Mouse (Mus musculus) C2C12 (cell line): ENCODE measurements at regions not wholly inside any gene's neighbourhood (a gene's known extent, or its start where the extent isn't known, plus 50 kb on each side); places are given as distances from the start of the nearest gene placed in this dataset.

Experiments
- CEBPB ChIP-seq: IDR thresholded peaks from one replicate; pipeline ENCODE4 v1.6.1; 2011; ENCODE audit warnings: low read depth, mild to moderate bottlenecking, control low read depth, moderate library complexity
- CTCF ChIP-seq: IDR thresholded peaks from one replicate; pipeline ENCODE4 v1.5.1; 2011; ENCODE audit not compliant: control insufficient read depth, insufficient read depth, insufficient read length
- MAX ChIP-seq: IDR thresholded peaks from one replicate; pipeline ENCODE4 v1.6.1; 2011; ENCODE audit warnings: mild to moderate bottlenecking, control low read depth
- MYOD1 ChIP-seq: IDR thresholded peaks from one replicate; pipeline ENCODE4 v1.6.1; 2011; ENCODE audit warnings: low read depth; ENCODE audit not compliant: control insufficient read depth, insufficient read length
- MYOG ChIP-seq: IDR thresholded peaks from one replicate; pipeline ENCODE4 v1.6.1; 2011; ENCODE audit not compliant: control insufficient read depth, insufficient read length; ENCODE audit errors: extremely low read depth
- USF1 ChIP-seq: IDR thresholded peaks from one replicate; pipeline ENCODE4 v1.6.1; 2011; ENCODE audit warnings: low read depth, mild to moderate bottlenecking, control low read depth, moderate library complexity

GRCm38 (mm10) chr7:39794751-39795150 is 277.2 kb downstream of the Zfp619 start:
- TF ChIP-seq CTCF = no peak
- TF ChIP-seq CEBPB = no peak
- TF ChIP-seq USF1 = no peak
- no peak for TF ChIP-seq MYOG
- TF ChIP-seq MYOD1 = no peak
- TF ChIP-seq MAX = no peak
